Mouse (Mus musculus) cerebellum, adult 2 months (tissue): ENCODE results near the gene Txndc9.

Experiments used
- CTCF ChIP-seq: fragments of 200-500 bp; IDR thresholded peaks from 2 replicates; pipeline ENCODE4 v1.5.1; 2011; ENCODE audit warnings: low read depth, mild to moderate bottlenecking, control low read depth, low read length, moderate library complexity, borderline replicate concordance; ENCODE audit not compliant: insufficient read depth
- POLR2A ChIP-seq: fragments of 200-500 bp; IDR thresholded peaks from 2 replicates; pipeline ENCODE4 v1.6.1; 2011; ENCODE audit warnings: low read length, control low read depth, borderline replicate concordance; ENCODE audit not compliant: insufficient read depth

DNA sequence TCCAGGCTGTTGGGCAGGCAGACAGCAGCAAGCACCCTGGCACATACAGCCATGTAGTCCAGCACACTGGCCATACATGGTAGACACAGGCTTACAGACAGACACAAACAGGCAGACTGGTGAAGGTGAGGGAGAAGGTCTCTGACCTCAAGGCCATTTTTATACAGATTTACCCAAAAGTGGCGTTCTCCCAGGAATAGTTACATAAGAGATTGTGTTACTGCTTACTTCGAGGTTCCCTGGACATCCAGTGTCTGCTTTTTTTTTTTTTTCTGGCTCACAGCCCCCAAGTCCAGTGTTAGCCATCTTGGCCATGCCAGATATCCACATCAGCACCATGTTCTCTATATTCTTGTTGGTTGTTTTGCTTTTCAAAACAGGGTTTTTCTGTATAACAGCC is 39.2 kb downstream of the Txndc9 start:
- no peak for TF ChIP-seq POLR2A
- TF ChIP-seq CTCF, result no peak
